Mouse (Mus musculus) forebrain, postnatal 0 days (tissue): ENCODE measurements at regions not wholly inside any gene's neighbourhood (a gene's known extent, or its start where the extent isn't known, plus 50 kb on each side); places are given as distances from the start of the nearest gene placed in this dataset.

Experiments used
- ATAC-seq: fragments of 200-750 bp; cut with Nextera tagmentation; 2 replicates; pipeline ENCODE4 v1.8.0; 2017; ENCODE audit warnings: mild to moderate bottlenecking, moderate library complexity
- DNase-seq: peaks from one replicate; pipeline ENCODE4 v3.0.0-alpha.2; 2015
- H3K27ac ChIP-seq: fragments of 300-500 bp; sonication (generic); 2 replicates; pipeline ENCODE4 v1.5.1; 2014; ENCODE audit warnings: low read depth, mild to moderate bottlenecking, antibody characterized with exemption, low read length, moderate library complexity, mixed read lengths
- H3K27me3 ChIP-seq: fragments of 300-500 bp; sonication (generic); 2 replicates; pipeline ENCODE4 v1.6.1; 2014; ENCODE audit warnings: mild to moderate bottlenecking, low read length, mixed read lengths; ENCODE audit not compliant: insufficient read depth
- H3K36me3 ChIP-seq: fragments of 300-500 bp; sonication (generic); 2 replicates; pipeline ENCODE4 v1.6.1; 2014; ENCODE audit warnings: mild to moderate bottlenecking, moderate library complexity; ENCODE audit not compliant: insufficient read depth
- H3K4me1 ChIP-seq: fragments of 300-500 bp; sonication (generic); 2 replicates; pipeline ENCODE4 v1.6.1; 2014; ENCODE audit warnings: antibody characterized with exemption; ENCODE audit not compliant: insufficient read depth
- H3K4me2 ChIP-seq: fragments of 300-500 bp; sonication (generic); 2 replicates; pipeline ENCODE4 v1.6.1; 2014; ENCODE audit warnings: low read depth, mild to moderate bottlenecking, moderate library complexity
- H3K4me3 ChIP-seq: fragments of 300-500 bp; sonication (generic); 2 replicates; pipeline ENCODE4 v1.5.1; 2014; ENCODE audit warnings: low read depth, low read length, mixed read lengths
- H3K9ac ChIP-seq: fragments of 300-500 bp; sonication (generic); 2 replicates; pipeline ENCODE4 v1.6.1; 2014; ENCODE audit warnings: mild to moderate bottlenecking
- H3K9me3 ChIP-seq: fragments of 300-500 bp; sonication (generic); 2 replicates; pipeline ENCODE4 v1.6.1; 2016; ENCODE audit warnings: low read length
- CTCF ChIP-seq: sonication (generic); IDR thresholded peaks from 2 replicates; pipeline ENCODE4 v1.5.1; 2016; ENCODE audit warnings: antibody characterized with exemption, control low read depth, low read depth
- WGBS: fragments of 180-500 bp; shearing (Covaris S2); extraction: QIAGEN DNeasy Blood & Tissue Kit; methylation state at CpG from one replicate; pipeline ENCODE4 v1.1.7; 2014; 5-methylcytosine and 5-hydroxymethylcytosine counted together

- TF ChIP-seq CTCF, result no peak
- Histone ChIP-seq H3K4me2 (no peak overlapping the region), H3K36me3 (no peaks in the 10 kb centered on the region), H3K9me3 (no peaks in the 10 kb centered on the region), H3K27me3 (no peaks in the 10 kb centered on the region), H3K9ac (no peak overlapping the region), H3K4me1 (no peaks in the 10 kb centered on the region), H3K27ac (no peak overlapping the region), H3K4me3 (no peak overlapping the region)
- DNase-seq (no peak), ATAC-seq (no peak)
- WGBS, result 49% methylated on average over 15 of the region's 15 CpGs
These were observed 366.8 kb upstream of the Jarid2 start for GRCm38 (mm10) chr13:44362293-44363005.

- no peak overlapping the region for H3K4me3 ChIP-seq
- H3K4me1 ChIP-seq, result no peaks in the 10 kb centered on the region
- H3K27ac ChIP-seq, result no peak overlapping the region
- TF ChIP-seq CTCF, result no peak
- no peak for DNase-seq
- H3K4me2 ChIP-seq, result no peak overlapping the region
- no peak for ATAC-seq
- no peaks in the 10 kb centered on the region for H3K27me3 ChIP-seq
- 14% methylated on average over 2 of the region's 2 CpGs for WGBS
- H3K9ac ChIP-seq, result no peak overlapping the region
- H3K9me3 ChIP-seq, result no peaks in the 10 kb centered on the region
- no peaks in the 10 kb centered on the region for H3K36me3 ChIP-seq
These were observed 366.3 kb upstream of the Jarid2 start for GRCm38 (mm10) chr13:44363016-44363415.

- Histone ChIP-seq H3K36me3 (no peaks in the 10 kb centered on the region), H3K4me1 (no peaks in the 10 kb centered on the region), H3K9me3 (no peaks in the 10 kb centered on the region), H3K4me2 (no peak overlapping the region), H3K27ac (no peak overlapping the region), H3K4me3 (no peak overlapping the region), H3K27me3 (no peaks in the 10 kb centered on the region), H3K9ac (no peak overlapping the region)
- no peak for TF ChIP-seq CTCF
- DNase-seq (no peak), ATAC-seq (no peak)
- 48% methylated on average over 7 of the region's 7 CpGs for WGBS
These were observed 360.0 kb upstream of the Jarid2 start for GRCm38 (mm10) chr13:44369301-44369700.

- TF ChIP-seq CTCF, result no peak
- Histone ChIP-seq H3K9ac (no peak overlapping the region), H3K36me3 (no peaks in the 10 kb centered on the region), H3K4me1 (peaks cover 5% of the 10 kb centered on the region; the same call in 1 of the 2 replicates), H3K4me3 (no peak overlapping the region), H3K9me3 (no peaks in the 10 kb centered on the region), H3K27ac (no peak overlapping the region), H3K4me2 (no peak overlapping the region), H3K27me3 (no peaks in the 10 kb centered on the region)
- WGBS, result 83% methylated on average over 6 of the region's 6 CpGs
- ATAC-seq (no peak), DNase-seq (no peak)
These were observed 356.9 kb upstream of the Jarid2 start for GRCm38 (mm10) chr13:44372361-44372877.

GRCm38 (mm10) chr13:44375476-44376159 lies 353.7 kb upstream of the Jarid2 start:
- Histone ChIP-seq H3K9ac (no peak overlapping the region), H3K36me3 (no peaks in the 10 kb centered on the region), H3K9me3 (no peaks in the 10 kb centered on the region), H3K4me3 (no peak overlapping the region), H3K27ac (no peak overlapping the region), H3K27me3 (no peaks in the 10 kb centered on the region), H3K4me2 (no peak overlapping the region), H3K4me1 (peaks cover 5% of the 10 kb centered on the region; the same call in 1 of the 2 replicates)
- DNase-seq (no peak), ATAC-seq (no peak)
- no peak for TF ChIP-seq CTCF
- 17% methylated on average over 13 of the region's 13 CpGs for whole genome bisulfite sequencing

GRCm38 (mm10) chr13:44376160-44376488 lies 353.1 kb upstream of the Jarid2 start:
- DNase-seq, result no peak
- ATAC-seq, result no peak
- Histone ChIP-seq H3K36me3 (no peaks in the 10 kb centered on the region), H3K9ac (no peak overlapping the region), H3K27ac (no peak overlapping the region), H3K9me3 (no peaks in the 10 kb centered on the region), H3K4me1 (peaks cover 5% of the 10 kb centered on the region; the same call in 1 of the 2 replicates), H3K4me3 (no peak overlapping the region), H3K4me2 (no peak overlapping the region), H3K27me3 (no peaks in the 10 kb centered on the region)
- 10% methylated on average over 3 of the region's 3 CpGs for WGBS
- no peak for TF ChIP-seq CTCF

- Histone ChIP-seq H3K9me3 (no peaks in the 10 kb centered on the region), H3K27me3 (no peaks in the 10 kb centered on the region), H3K27ac (no peak overlapping the region), H3K9ac (no peak overlapping the region), H3K4me1 (no peaks in the 10 kb centered on the region; the same call in 1 of the 2 replicates), H3K4me3 (no peak overlapping the region), H3K4me2 (no peak overlapping the region), H3K36me3 (no peaks in the 10 kb centered on the region)
- ATAC-seq (no peak), DNase-seq (no peak)
- TF ChIP-seq CTCF, result no peak
- 41% methylated on average over 7 of the region's 7 CpGs for WGBS
These were observed 347.4 kb upstream of the Jarid2 start for GRCm38 (mm10) chr13:44381721-44382450.
